Mouse (Mus musculus): ENCODE results near the gene Daxx.
"Not testable (repeated sequence)": the region's sequence is repeated elsewhere in the genome, so short reads cannot be mapped to it uniquely, and the experiment has no call there.

Daxx gene

GRCm38 (mm10) chr17:33902491-33902890, 6.7 kb upstream of the Daxx start:
- DNase-seq (ENCODE audit: low spot score) = no peak

- DNase-seq (ENCODE audit: low spot score) = not testable (repeated sequence)
These were observed 5.1 kb upstream of the Daxx start for GRCm38 (mm10) chr17:33903911-33904651.

GRCm38 (mm10) chr17:33904835-33905234, 4.4 kb upstream of the Daxx start, which contains the start of gene Platr17:
TSS of gene Platr17 (plus strand) at chr17:33905135.
- not testable (repeated sequence) for DNase-seq (ENCODE audit: low spot score)

- no peak for DNase-seq (ENCODE audit: low spot score)
These were observed 710 bp upstream of the Daxx start for GRCm38 (mm10) chr17:33908331-33909076.

- no peak for DNase-seq (ENCODE audit: low spot score)
These were observed 646 bp downstream of the Daxx start for GRCm38 (mm10) chr17:33909869-33910250.

- DNase-seq (ENCODE audit: low spot score) = no peak
These were observed 1.3 kb downstream of the Daxx start for GRCm38 (mm10) chr17:33910346-33911051.

GRCm38 (mm10) chr17:33911052-33911812, 2.0 kb downstream of the Daxx start:
- DNase-seq (ENCODE audit: low spot score) = no peak

- DNase-seq (ENCODE audit: low spot score) = no peak
These were observed 2.7 kb downstream of the Daxx start for GRCm38 (mm10) chr17:33911813-33912414.

GRCm38 (mm10) chr17:33913264-33913663, 4.0 kb downstream of the Daxx start:
- no peak for DNase-seq (ENCODE audit: low spot score)

GRCm38 (mm10) chr17:33913905-33914304, 4.7 kb downstream of the Daxx start:
- no peak for DNase-seq (ENCODE audit: low spot score)

GRCm38 (mm10) chr17:33914969-33915391, 5.8 kb downstream of the Daxx start:
- DNase-seq (ENCODE audit: low spot score) = no peak

- DNase-seq (ENCODE audit: low spot score) = peak; percentile 81
These were observed 6.5 kb downstream of the Daxx start, which contains the start of the genes Tapbp and Zbtb22 for GRCm38 (mm10) chr17:33915671-33916250. TSS of gene Tapbp (plus strand) at chr17:33915899. TSS of gene Zbtb22 (plus strand) at chr17:33915904.

GRCm38 (mm10) chr17:33916294-33916693, 7.1 kb downstream of the Daxx start:
- DNase-seq (ENCODE audit: low spot score) = no peak

GRCm38 (mm10) chr17:33916847-33917655, 7.8 kb downstream of the Daxx start:
- no peak for DNase-seq (ENCODE audit: low spot score)

GRCm38 (mm10) chr17:33917656-33918292, 8.6 kb downstream of the Daxx start:
- no peak for DNase-seq (ENCODE audit: low spot score)

GRCm38 (mm10) chr17:33918293-33919203, 9.3 kb downstream of the Daxx start:
- DNase-seq (ENCODE audit: low spot score) = no peak

GRCm38 (mm10) chr17:33919351-33920281, 10.4 kb downstream of the Daxx start:
- DNase-seq (ENCODE audit: low spot score) = no peak
